Comparison of ENCODE assay signal across 8 mouse cellular contexts in genomic region chr9:123851062-123851712, GRCm38 (mm10). TPM values are rescaled to one million over a fixed set of nuclear protein-coding genes. Genes with fewer than 3 reads are reported as not detected.
DNase-seq lines count a peak whose midpoint lies in the region; ATAC-seq lines count a peak whose summit lies in the region.

No protein-coding gene starts in this region.

- peak overlapping the region; percentile 85 for H3K9ac ChIP-seq in intestine, embryonic 16.5 days (ENCODE audit: low read depth, low read length)
- peak overlapping the region; percentile 93 for H3K9ac ChIP-seq in liver, embryonic 11.5 days (ENCODE audit: low read depth, low read length)

- ATAC-seq in granulocyte monocyte progenitor cell, adult 5-6 weeks (replicated peaks; ENCODE audit: poor library complexity, severe bottlenecking): peak; percentile 54
- ATAC-seq in intestine, embryonic 16.5 days: no peak; the same call in none of the 2 replicates
- ATAC-seq in liver, embryonic 11.5 days (replicated peaks; ENCODE audit: low FRiP score): peak; percentile 68
- ATAC-seq in monocyte, adult 5-6 weeks (replicated peaks; ENCODE audit: insufficient number of reproducible peaks, low FRiP score, low TSS enrichment, poor library complexity, severe bottlenecking): peak; percentile 40

- H3K4me1 ChIP-seq in intestine, embryonic 16.5 days (ENCODE audit: control insufficient read depth, insufficient read depth, low read length): peaks cover 11% of the 10 kb centered on the region
- H3K4me1 ChIP-seq in liver, embryonic 11.5 days (replicated peaks; ENCODE audit: control insufficient read depth, insufficient read depth, low read length): peaks cover 12% of the 10 kb centered on the region

- peak overlapping the region; percentile 64 for H3K4me2 ChIP-seq in intestine, embryonic 16.5 days (ENCODE audit: low read depth, low read length)
- H3K4me2 ChIP-seq in liver, embryonic 11.5 days: peak overlapping the region; percentile 88

- H3K36me3 ChIP-seq in intestine, embryonic 16.5 days (ENCODE audit: control insufficient read depth, insufficient read depth, low read length): no peaks in the 10 kb centered on the region
- no peaks in the 10 kb centered on the region for H3K36me3 ChIP-seq in liver, embryonic 11.5 days (ENCODE audit: control insufficient read depth, insufficient read depth, low read length)

- peak overlapping the region; percentile 83 for H3K4me3 ChIP-seq in intestine, embryonic 16.5 days (ENCODE audit: low read length)
- peak overlapping the region; percentile 90 for H3K4me3 ChIP-seq in liver, embryonic 11.5 days (ENCODE audit: low read depth, low read length)

- H3K9me3 ChIP-seq in intestine, embryonic 16.5 days (ENCODE audit: control insufficient read depth, low read length): no peaks in the 10 kb centered on the region
- no peaks in the 10 kb centered on the region for H3K9me3 ChIP-seq in liver, embryonic 11.5 days (ENCODE audit: control insufficient read depth, low read length)

- WGBS in intestine, embryonic 16.5 days: under 1% methylated on average over 27 of the region's 27 CpGs
- under 1% methylated on average over 27 of the region's 27 CpGs for WGBS in liver, embryonic 11.5 days

- DNase-seq in 3T3-L1 (ENCODE audit: low read depth, low spot score) (peak; percentile 76), MEL-GATA-1-ER (ENCODE audit: extremely low read depth, low read depth) (peak; percentile 75)
- DNase-seq in cerebellum, postnatal 36 days: peak; percentile 13 to 34
- DNase-seq in liver, embryonic 11.5 days (ENCODE audit: low spot score): peak; percentile 75
- peak; percentile 73 to 83 for DNase-seq in thymus, adult 18-20 months

- peak overlapping the region; percentile 93 for H3K27ac ChIP-seq in intestine, embryonic 16.5 days (ENCODE audit: low read length)
- H3K27ac ChIP-seq in liver, embryonic 11.5 days (ENCODE audit: low read depth, low read length): peak overlapping the region; percentile 88

- H3K27me3 ChIP-seq in intestine, embryonic 16.5 days (replicated peaks; ENCODE audit: control insufficient read depth, insufficient read depth, low read length): no peaks in the 10 kb centered on the region
- no peaks in the 10 kb centered on the region for H3K27me3 ChIP-seq in liver, embryonic 11.5 days (replicated peaks; ENCODE audit: control insufficient read depth, insufficient read depth, low read length)

RNA-seq across cellular contexts. Expression of gene Fyco1, which starts 0.5 kb away (rescaled TPM):
- total RNA-seq in granulocyte monocyte progenitor cell, adult 5-6 weeks (2014; fragmentation: Nextera tagmentation): 19.1 and 28.6 TPM in 2 replicates
- 10.7 and 15.1 TPM in 2 replicates for total RNA-seq in granulocyte monocyte progenitor cell, adult 5-6 weeks (2017)
- 8.5 and 11.4 TPM in 2 replicates for polyA plus RNA-seq in intestine, embryonic 16.5 days (2015; fragmentation: Nextera tagmentation; extraction: Ambion mirVana)
- 7.2 and 8.3 TPM in 2 replicates for polyA plus RNA-seq in liver, embryonic 11.5 days (2014; fragmentation: Nextera tagmentation; extraction: Ambion mirVana)
- 23.8 to 40.6 TPM (median 30.4 TPM) in 3 replicates for total RNA-seq in monocyte, adult 5-6 weeks (2017)

RNA-seq across cellular contexts. Expression of gene Xcr1, which starts 10.6 kb away (rescaled TPM):
- not detected in 2 replicates for total RNA-seq in granulocyte monocyte progenitor cell, adult 5-6 weeks (2014; fragmentation: Nextera tagmentation)
- total RNA-seq in granulocyte monocyte progenitor cell, adult 5-6 weeks (2017): 0.13 TPM in 1 of 2 replicates, not detected in the other
- polyA plus RNA-seq in intestine, embryonic 16.5 days (2015; fragmentation: Nextera tagmentation; extraction: Ambion mirVana): 0.02 TPM in 1 of 2 replicates, not detected in the other
- not detected in 2 replicates for polyA plus RNA-seq in liver, embryonic 11.5 days (2014; fragmentation: Nextera tagmentation; extraction: Ambion mirVana)
- total RNA-seq in monocyte, adult 5-6 weeks (2017): 0.19 to 0.49 TPM (median 0.21 TPM) in 3 replicates

RNA-seq across cellular contexts. Expression of gene Cxcr6, which starts 44.9 kb away (rescaled TPM):
- total RNA-seq in granulocyte monocyte progenitor cell, adult 5-6 weeks (2014; fragmentation: Nextera tagmentation): not detected in 2 replicates
- total RNA-seq in granulocyte monocyte progenitor cell, adult 5-6 weeks (2017): not detected in 2 replicates
- polyA plus RNA-seq in intestine, embryonic 16.5 days (2015; fragmentation: Nextera tagmentation; extraction: Ambion mirVana): 1.8 and 2.0 TPM in 2 replicates
- polyA plus RNA-seq in liver, embryonic 11.5 days (2014; fragmentation: Nextera tagmentation; extraction: Ambion mirVana): 0.22 TPM in 1 of 2 replicates, not detected in the other
- total RNA-seq in monocyte, adult 5-6 weeks (2017): 0.78 to 1.9 TPM (median 1.3 TPM) in 3 replicates

Comparison
In these comparisons a context has a peak if more than half of its experiments do, and no peak if none do; other contexts are left out.
1. DNase-seq: peak in every context shown above with its lines; median percentile 78 in thymus, adult 18-20 months; 76 in 3T3-L1; 75 in MEL-GATA-1-ER; 75 in liver, embryonic 11.5 days; 24 in cerebellum, postnatal 36 days.